Mouse (Mus musculus) spleen, adult 18-20 months (tissue): ENCODE data around the gene Gsta2.
"Not testable (repeated sequence)": the region's sequence is repeated elsewhere in the genome, so short reads cannot be mapped to it uniquely, and the experiment has no call there.

Source experiments
- DNase-seq, 2 experiments: peaks; one replicate each; pipeline ENCODE4 v3.0.0; 2022; ENCODE audit warnings: mixed read lengths in 2 of 2

Gsta2 gene

DNA sequence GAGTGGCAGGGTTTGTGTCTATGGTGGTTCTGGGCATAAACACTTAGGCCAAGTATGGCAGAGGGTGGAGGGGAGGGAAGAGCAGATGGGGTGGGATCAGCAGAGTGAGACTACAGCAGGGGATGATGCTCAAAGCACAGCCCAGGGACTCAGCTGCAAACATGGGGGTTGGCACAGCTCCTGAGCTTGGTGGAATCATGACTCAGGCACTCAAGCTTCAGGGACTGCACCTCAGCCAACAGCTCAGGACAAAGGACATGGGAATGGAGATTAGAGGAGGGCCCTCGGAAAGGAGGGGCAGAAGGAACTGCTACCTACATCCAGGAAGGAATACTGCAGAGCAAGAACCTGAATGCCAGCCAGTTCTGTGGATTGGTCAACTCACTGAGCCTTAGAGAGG lies 56.4 kb downstream of the Gsta2 start:
- not testable (repeated sequence) for DNase-seq

DNA sequence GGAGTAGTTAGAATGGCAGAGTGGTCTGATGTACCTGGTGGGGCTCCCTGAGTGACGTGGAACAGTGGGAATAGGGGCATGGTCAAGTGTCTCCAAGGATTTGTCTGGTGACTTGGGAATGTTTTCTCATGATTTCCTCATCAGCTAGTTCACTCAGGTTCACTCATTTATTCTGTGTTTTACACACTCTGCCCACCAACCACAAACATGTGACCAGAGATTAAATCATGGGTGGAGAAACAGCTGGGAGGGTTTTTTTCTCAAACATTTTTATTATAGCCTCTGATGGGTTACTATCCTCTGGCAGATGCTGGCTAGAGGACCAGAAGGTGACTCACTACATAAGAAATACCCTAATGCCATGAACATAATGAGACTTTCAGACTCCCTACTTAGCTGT lies 57.4 kb downstream of the Gsta2 start:
- no peak for DNase-seq

GRCm38 (mm10) chr9:78296089-78296488 lies 59.5 kb downstream of the Gsta2 start:
- peak in 1 of 2 experiments; percentile 15 for DNase-seq

DNA sequence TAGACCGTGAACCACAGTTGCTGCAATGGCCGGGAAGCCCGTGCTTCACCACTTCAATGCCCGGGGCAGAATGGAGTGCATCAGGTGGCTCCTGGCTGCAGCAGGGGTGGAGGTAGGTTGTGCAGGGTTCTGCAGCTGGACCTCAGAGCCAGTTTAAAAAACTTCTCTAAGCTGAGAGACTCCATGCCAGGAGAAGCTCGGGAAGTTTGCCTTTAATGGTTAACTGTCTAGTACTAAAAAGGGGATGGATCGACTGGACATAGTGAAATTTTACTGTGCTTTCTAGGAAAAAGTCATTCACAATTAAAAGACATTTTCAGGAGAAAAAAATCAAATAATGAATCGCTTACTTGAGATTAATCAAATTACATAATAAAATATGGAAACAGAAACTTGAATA lies 60.8 kb downstream of the Gsta2 start:
- not testable (repeated sequence) for DNase-seq

- DNase-seq: not testable (repeated sequence)
Observed at GRCm38 (mm10) chr9:78293683-78294082, 61.9 kb downstream of the Gsta2 start.

GRCm38 (mm10) chr9:78292462-78292861 lies 63.1 kb downstream of the Gsta2 start:
- not testable (repeated sequence) for DNase-seq

DNA sequence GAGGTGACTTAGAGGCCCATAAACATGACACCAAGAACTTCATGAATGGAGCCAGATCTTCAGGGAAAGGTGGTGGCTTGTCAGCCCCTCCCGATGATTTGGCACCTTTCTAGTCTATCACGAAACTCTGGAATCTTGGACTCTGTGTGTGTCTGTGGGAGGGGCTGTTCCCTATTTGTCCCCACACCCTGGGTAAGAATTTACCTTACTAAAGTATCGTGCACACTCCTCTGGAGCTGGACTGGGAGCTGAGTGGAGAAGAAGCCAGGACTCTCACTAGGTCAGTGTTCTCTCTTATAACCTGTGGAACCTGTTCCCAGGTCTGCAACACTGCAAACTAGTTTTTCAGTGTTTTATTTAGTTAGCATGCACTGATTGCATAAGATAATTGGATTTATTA lies 65.9 kb downstream of the Gsta2 start, which contains the start of gene Gm10639:
TSS of gene Gm10639 (plus strand) at position 201 of the 400 bp plus-strand sequence.
- DNase-seq: not testable (repeated sequence)

GRCm38 (mm10) chr9:78289063-78289462 lies 66.5 kb downstream of the Gsta2 start:
- not testable (repeated sequence) for DNase-seq

- DNase-seq: not testable (repeated sequence)
Observed at GRCm38 (mm10) chr9:78282002-78282711, 73.4 kb downstream of the Gsta2 start.
